Mouse (Mus musculus) intestine, embryonic 14.5 days (tissue): ENCODE measurements at regions not wholly inside any gene's neighbourhood (a gene's known extent, or its start where the extent isn't known, plus 50 kb on each side); places are given as distances from the start of the nearest gene placed in this dataset.

Experiments
- ATAC-seq: fragments of 200-750 bp; cut with Nextera tagmentation; replicated peaks from 2 replicates; pipeline ENCODE4 v1.8.0; 2017; ENCODE audit warnings: low read depth, moderate number of reproducible peaks, moderate TSS enrichment, moderate library complexity; ENCODE audit not compliant: low FRiP score, low TSS enrichment
- DNase-seq: peaks from one replicate; pipeline ENCODE4 v3.0.0-alpha.2; 2018; ENCODE audit warnings: low spot score
- H3K27ac ChIP-seq: fragments of 300-500 bp; sonication (generic); 2 replicates; pipeline ENCODE4 v1.5.1; 2014; ENCODE audit warnings: low read depth, mild to moderate bottlenecking, control low read depth
- H3K27me3 ChIP-seq: fragments of 300-500 bp; sonication (generic); replicated peaks from 2 replicates; pipeline ENCODE4 v1.6.1; 2014; ENCODE audit warnings: low read length, control low read depth; ENCODE audit not compliant: control insufficient read depth, insufficient read depth
- H3K36me3 ChIP-seq: fragments of 300-500 bp; sonication (generic); 2 replicates; pipeline ENCODE4 v1.6.1; 2014; ENCODE audit warnings: low read length, control low read depth; ENCODE audit not compliant: control insufficient read depth, insufficient read depth
- H3K4me1 ChIP-seq: fragments of 300-500 bp; sonication (generic); replicated peaks from 2 replicates; pipeline ENCODE4 v1.6.1; 2014; ENCODE audit warnings: low read length, control low read depth, mixed read lengths; ENCODE audit not compliant: control insufficient read depth, insufficient read depth
- H3K4me2 ChIP-seq: fragments of 300-500 bp; sonication (generic); 2 replicates; pipeline ENCODE4 v1.6.1; 2014; ENCODE audit warnings: low read length
- H3K4me3 ChIP-seq: fragments of 300-500 bp; sonication (generic); 2 replicates; pipeline ENCODE4 v1.5.1; 2014; ENCODE audit warnings: low read depth, low read length, control low read depth, mixed read lengths
- H3K9ac ChIP-seq: fragments of 300-500 bp; sonication (generic); 2 replicates; pipeline ENCODE4 v1.6.1; 2014; ENCODE audit warnings: mild to moderate bottlenecking, low read length
- H3K9me3 ChIP-seq: fragments of 300-500 bp; sonication (generic); 2 replicates; pipeline ENCODE4 v1.6.1; 2016; ENCODE audit warnings: low read length, control low read depth; ENCODE audit not compliant: control insufficient read depth
- WGBS: fragments of 180-500 bp; shearing (Covaris S2); extraction: QIAGEN DNeasy Blood & Tissue Kit; methylation state at CpG from one replicate; pipeline ENCODE4 v1.1.7; 2014; 5-methylcytosine and 5-hydroxymethylcytosine counted together

DNA sequence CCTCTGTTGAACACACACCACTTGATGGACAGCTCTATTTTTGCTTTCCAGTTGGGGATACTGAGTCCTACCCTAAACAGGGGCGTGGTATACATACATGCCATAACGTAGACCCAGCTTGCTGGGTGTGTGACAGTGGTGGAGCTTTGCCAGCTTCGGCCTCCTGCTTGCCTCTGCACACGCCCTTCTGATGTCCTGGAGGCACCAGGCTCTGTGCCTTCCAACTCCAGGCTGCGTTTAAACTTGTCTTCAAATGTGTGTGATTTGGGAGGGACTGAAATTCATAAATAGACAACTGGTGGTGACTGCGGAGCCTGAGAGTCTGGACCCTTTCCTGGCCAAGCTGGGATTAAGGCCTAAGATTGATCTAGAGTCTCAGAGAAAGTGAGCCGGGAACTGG is 56.9 kb upstream of the Slc38a2 start:
- Histone ChIP-seq H3K9ac (no peak overlapping the region), H3K36me3 (no peaks in the 10 kb centered on the region), H3K27me3 (no peaks in the 10 kb centered on the region), H3K4me3 (no peak overlapping the region), H3K27ac (peak overlapping the region; percentile 22; the same call in 1 of the 2 replicates), H3K4me1 (no peaks in the 10 kb centered on the region), H3K9me3 (no peaks in the 10 kb centered on the region), H3K4me2 (no peak overlapping the region)
- WGBS = 58% methylated on average over 7 of the region's 7 CpGs
- ATAC-seq (no peak), DNase-seq (no peak)

DNA sequence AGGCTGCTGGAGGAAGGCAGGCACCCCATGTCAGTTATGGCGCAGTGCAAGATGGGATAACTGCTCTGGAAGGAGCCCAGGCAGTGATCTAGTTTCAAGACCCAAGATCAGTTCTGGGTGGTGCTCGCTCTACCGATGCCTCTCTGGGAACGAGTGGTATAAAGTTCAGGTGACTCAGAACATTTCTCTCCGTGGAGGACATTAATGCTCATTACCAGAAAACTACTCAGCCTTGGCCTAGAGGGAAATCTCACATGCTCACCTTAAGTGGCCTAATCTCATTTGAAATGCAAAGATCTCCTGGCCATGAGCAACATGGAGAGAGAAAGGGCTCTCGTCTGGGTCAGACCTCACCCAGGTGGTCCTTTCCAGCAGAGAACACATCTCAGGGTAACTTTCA is 56.4 kb upstream of the Slc38a2 start:
- WGBS = 80% methylated on average over 6 of the region's 6 CpGs
- no peaks in the 10 kb centered on the region for H3K36me3 ChIP-seq
- H3K27ac ChIP-seq = no peak overlapping the region
- no peak overlapping the region for H3K4me3 ChIP-seq
- no peaks in the 10 kb centered on the region for H3K27me3 ChIP-seq
- no peak overlapping the region for H3K9ac ChIP-seq
- H3K4me1 ChIP-seq = no peaks in the 10 kb centered on the region
- ATAC-seq (no peak), DNase-seq (no peak)
- H3K4me2 ChIP-seq = no peak overlapping the region
- no peaks in the 10 kb centered on the region for H3K9me3 ChIP-seq

DNA sequence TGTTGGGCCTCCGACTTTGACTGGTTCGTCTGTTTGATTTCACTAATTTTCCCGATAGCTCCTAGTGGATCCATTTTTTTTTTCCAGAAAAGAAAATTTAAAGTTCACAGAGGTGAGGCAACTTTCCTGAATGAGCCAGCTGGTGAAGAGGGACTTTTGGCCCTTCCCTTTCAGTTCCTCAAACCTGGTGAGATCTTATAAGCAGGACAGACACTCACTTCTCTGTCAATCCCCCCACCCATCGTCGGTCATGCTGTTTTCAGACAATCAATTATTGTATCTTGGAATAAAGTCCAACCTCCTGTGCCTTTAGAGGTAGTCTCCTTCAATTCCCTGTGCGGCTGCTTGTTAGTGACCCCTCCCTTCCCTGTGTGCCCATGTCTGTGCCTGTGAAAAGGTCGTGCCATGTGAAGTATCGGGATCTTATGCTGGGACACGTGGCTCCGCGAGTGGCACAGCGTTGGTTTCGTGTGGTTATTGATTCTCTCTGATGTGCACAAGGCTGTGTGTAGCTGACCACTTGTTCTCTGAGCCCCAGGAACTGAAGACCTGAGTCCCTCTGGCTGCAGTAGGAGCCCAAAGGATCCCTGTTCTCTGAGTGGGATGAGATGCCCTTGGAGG is 55.9 kb upstream of the Slc38a2 start:
- Histone ChIP-seq H3K27ac (no peak overlapping the region), H3K9ac (no peak overlapping the region), H3K4me2 (no peak overlapping the region), H3K36me3 (no peaks in the 10 kb centered on the region), H3K4me1 (no peaks in the 10 kb centered on the region), H3K9me3 (no peaks in the 10 kb centered on the region), H3K4me3 (no peak overlapping the region), H3K27me3 (no peaks in the 10 kb centered on the region)
- DNase-seq = no peak
- 93% methylated on average over 13 of the region's 13 CpGs for whole genome bisulfite sequencing
- no peak for ATAC-seq

DNA sequence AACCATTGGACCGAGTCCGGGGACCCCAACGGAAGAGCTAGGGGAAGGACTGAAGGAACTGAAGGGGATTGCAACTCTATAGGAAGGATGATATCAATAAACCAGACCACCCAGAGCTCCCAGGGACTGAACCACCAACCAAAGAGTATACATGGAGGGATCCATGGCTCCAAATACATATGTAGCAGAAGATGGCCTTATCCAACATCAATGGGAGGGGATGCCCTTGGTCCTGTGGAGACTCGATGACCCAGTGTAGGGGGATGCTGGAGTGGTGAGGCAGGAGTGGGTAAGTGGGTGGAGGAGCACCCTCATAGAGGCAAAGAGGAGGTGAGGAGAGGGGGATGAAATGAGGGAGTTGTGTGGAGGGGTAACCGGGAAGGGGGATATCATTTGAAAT is 54.5 kb upstream of the Slc38a2 start:
- 92% methylated on average over 5 of the region's 5 CpGs for WGBS
- Histone ChIP-seq H3K4me1 (no peaks in the 10 kb centered on the region), H3K36me3 (no peaks in the 10 kb centered on the region), H3K4me2 (no peak overlapping the region), H3K9me3 (no peaks in the 10 kb centered on the region), H3K4me3 (no peak overlapping the region), H3K27me3 (no peaks in the 10 kb centered on the region), H3K27ac (no peak overlapping the region), H3K9ac (no peak overlapping the region)
- DNase-seq = no peak
- ATAC-seq = no peak

DNA sequence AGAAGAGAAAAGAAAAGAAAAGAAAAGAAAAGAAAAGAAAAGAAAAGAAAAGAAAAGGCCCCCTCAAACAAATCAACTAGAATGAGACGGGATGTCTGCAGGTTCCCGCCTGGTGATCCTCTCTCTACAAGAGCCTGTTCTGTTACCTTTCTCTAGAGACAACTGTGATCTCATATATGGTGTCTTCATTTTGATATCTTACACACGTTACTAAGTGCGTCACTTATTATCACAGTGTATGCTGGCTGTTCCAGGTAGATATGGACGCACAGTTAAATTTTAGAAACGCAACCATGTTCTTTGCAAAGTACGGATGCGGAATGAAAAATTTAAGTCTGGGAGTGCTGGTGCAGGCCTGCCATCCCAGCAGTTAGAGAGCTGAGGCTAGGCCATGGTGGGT is 53.2 kb upstream of the Slc38a2 start:
- no peak overlapping the region for H3K9ac ChIP-seq
- H3K27me3 ChIP-seq = no peaks in the 10 kb centered on the region
- H3K9me3 ChIP-seq = no peaks in the 10 kb centered on the region
- no peaks in the 10 kb centered on the region for H3K36me3 ChIP-seq
- H3K4me3 ChIP-seq = no peak overlapping the region
- WGBS = 95% methylated on average over 8 of the region's 8 CpGs
- no peak for ATAC-seq
- H3K4me2 ChIP-seq = no peak overlapping the region
- no peak for DNase-seq
- no peaks in the 10 kb centered on the region for H3K4me1 ChIP-seq
- H3K27ac ChIP-seq = no peak overlapping the region

DNA sequence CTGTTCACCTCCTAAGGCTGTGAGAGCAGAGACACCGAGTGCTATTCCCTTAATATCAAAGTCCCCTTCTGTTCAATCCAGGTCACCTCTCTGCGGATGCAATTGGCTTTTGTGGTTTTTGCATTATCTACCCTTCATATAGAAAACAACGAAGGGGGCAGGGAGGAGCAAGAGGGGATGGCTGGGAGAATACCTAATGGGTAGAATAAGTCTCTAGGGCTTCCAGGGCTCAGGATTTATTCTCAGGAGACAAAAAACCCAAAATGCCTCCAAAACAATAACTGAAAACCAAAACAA is 52.5 kb upstream of the Slc38a2 start:
- DNase-seq (no peak), ATAC-seq (no peak)
- Histone ChIP-seq H3K27me3 (no peaks in the 10 kb centered on the region), H3K9ac (no peak overlapping the region), H3K4me3 (no peak overlapping the region), H3K9me3 (no peaks in the 10 kb centered on the region), H3K4me1 (no peaks in the 10 kb centered on the region), H3K36me3 (no peaks in the 10 kb centered on the region), H3K27ac (no peak overlapping the region), H3K4me2 (no peak overlapping the region)
- WGBS = 87% methylated on average over 3 of the region's 3 CpGs

DNA sequence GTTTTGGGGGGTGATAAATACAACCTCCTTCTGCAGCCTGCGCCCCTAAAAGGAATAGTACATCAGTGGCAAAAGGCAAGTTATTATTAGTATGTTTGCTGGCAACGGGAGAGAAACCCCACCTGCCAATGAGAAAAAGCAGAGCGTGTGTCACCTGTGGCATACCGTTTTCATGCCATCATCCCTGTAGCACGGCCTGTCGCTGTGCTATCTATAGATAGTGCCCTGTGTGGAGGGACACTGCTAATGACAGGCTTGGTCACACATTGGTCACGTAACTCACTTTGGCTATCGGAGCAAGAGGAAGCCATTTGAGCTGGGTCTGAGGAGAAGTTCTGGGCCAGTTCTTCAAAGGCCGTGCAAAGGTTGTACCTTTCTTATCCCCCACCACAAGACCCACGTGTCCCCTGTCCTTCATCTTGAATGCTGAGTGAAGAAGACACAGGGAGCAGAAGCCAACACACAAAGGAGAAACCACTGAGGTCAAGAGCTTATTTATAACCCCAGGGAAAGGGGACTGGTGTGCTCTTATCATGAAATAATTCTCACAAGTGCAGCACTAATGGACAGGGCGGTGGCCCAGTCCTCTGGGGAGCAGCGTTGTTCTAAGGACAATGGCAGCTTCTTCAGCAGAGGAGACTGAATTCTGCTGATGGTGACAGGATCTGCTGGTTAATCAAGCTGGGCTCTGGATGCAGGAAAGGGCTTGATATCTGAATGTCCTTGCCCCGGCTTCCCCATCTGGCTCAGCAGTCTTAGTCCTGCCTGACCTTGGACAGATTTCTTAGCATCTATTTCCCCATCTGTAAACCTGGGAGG is 51.9 kb upstream of the Slc38a2 start:
- no peak for ATAC-seq
- Histone ChIP-seq H3K4me3 (no peak overlapping the region), H3K9ac (no peak overlapping the region), H3K36me3 (no peaks in the 10 kb centered on the region), H3K27me3 (no peaks in the 10 kb centered on the region), H3K4me1 (no peaks in the 10 kb centered on the region), H3K27ac (no peak overlapping the region), H3K9me3 (no peaks in the 10 kb centered on the region), H3K4me2 (no peak overlapping the region)
- DNase-seq = no peak
- 85% methylated on average over 13 of the region's 13 CpGs for WGBS

DNA sequence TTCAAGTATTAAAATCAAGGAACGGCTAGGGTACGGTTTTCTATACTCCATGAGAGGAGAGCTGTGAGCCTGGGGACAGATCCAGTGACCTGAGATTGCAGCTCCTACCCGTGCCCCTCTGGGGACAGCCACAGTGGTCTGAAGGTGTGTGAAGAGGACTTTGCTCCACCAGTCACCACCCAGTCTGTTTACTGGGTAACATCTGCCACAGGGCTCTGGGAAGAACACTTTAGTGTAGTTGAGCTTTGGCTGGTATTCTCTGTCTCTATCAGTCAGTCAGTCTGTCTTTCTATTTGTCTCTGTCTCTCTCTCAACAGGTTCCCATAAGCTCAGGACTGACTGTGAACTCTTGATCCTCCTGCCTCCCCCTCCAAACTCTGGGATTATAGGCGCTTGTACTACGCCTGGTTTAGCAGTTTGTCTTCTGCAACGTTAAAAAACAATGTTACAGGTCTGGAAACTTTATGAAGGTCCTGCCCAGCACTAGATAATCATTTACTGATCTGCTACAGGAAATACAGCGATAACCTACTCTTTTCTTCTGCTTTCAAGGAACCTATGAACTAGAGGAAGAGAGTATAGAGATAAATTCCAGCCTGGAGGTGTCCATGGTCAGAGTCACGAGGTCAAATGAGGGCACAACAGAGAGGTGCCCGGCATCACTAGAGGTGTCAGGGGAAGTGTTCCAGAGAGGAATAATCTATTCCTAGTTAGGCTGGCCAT is 50.2 kb upstream of the Slc38a2 start:
- Histone ChIP-seq H3K9ac (no peak overlapping the region), H3K4me1 (no peaks in the 10 kb centered on the region), H3K4me2 (no peak overlapping the region), H3K4me3 (no peak overlapping the region), H3K27ac (no peak overlapping the region), H3K27me3 (no peaks in the 10 kb centered on the region), H3K9me3 (no peaks in the 10 kb centered on the region), H3K36me3 (no peaks in the 10 kb centered on the region)
- ATAC-seq = no peak
- no peak for DNase-seq
- WGBS = 68% methylated on average over 9 of the region's 9 CpGs
